In genomic region chr2:62231271-62231670, GRCm38 (mm10) we compare ENCODE assay signal across 14 mouse cellular contexts.
"Had no signal": no experiment of that assay in that cellular context is flagged by ENCODE, and none has a peak within 500 bp of the region (broad histone marks: within the 10 kb centered on the region; RNA-seq: fewer than 3 reads in every experiment).

No protein-coding gene starts in this region.

- H3K4me1 ChIP-seq: limb, embryonic 15.5 days; liver, embryonic 12.5 days; midbrain, embryonic 13.5 days; stomach, embryonic 15.5 days had no signal

- DNase-seq: kidney, postnatal 14 days; layer of hippocampus, adult 9-11 months; layer of hippocampus, postnatal 36 days; lung, embryonic 14.5 days; lung, postnatal 10 days; right cerebral cortex, postnatal 14 days; thymus, adult 2 months; thymus, postnatal 25 days had no signal

- H3K27me3 ChIP-seq: limb, embryonic 15.5 days; liver, embryonic 12.5 days; megakaryocyte, embryonic 14.5 days; midbrain, embryonic 13.5 days; stomach, embryonic 15.5 days had no signal

- H3K36me3 ChIP-seq: limb, embryonic 15.5 days; liver, embryonic 12.5 days; midbrain, embryonic 13.5 days; stomach, embryonic 15.5 days had no signal

- H3K4me3 ChIP-seq: limb, embryonic 15.5 days; liver, embryonic 12.5 days; megakaryocyte, embryonic 14.5 days; midbrain, embryonic 13.5 days; stomach, embryonic 15.5 days had no signal

- H3K9me3 ChIP-seq: limb, embryonic 15.5 days; liver, embryonic 12.5 days; megakaryocyte, embryonic 14.5 days; midbrain, embryonic 13.5 days; stomach, embryonic 15.5 days had no signal

- H3K4me2 ChIP-seq: limb, embryonic 15.5 days; liver, embryonic 12.5 days; lung, embryonic 14.5 days; midbrain, embryonic 13.5 days; stomach, embryonic 15.5 days had no signal

- H3K9ac ChIP-seq: limb, embryonic 15.5 days; liver, embryonic 12.5 days; lung, embryonic 14.5 days; midbrain, embryonic 13.5 days; stomach, embryonic 15.5 days had no signal

- H3K27ac ChIP-seq: limb, embryonic 15.5 days; liver, embryonic 12.5 days; macrophage; midbrain, embryonic 13.5 days; stomach, embryonic 15.5 days had no signal

- ATAC-seq: liver, embryonic 12.5 days; midbrain, embryonic 13.5 days had no signal
